In the genomic region with DNA sequence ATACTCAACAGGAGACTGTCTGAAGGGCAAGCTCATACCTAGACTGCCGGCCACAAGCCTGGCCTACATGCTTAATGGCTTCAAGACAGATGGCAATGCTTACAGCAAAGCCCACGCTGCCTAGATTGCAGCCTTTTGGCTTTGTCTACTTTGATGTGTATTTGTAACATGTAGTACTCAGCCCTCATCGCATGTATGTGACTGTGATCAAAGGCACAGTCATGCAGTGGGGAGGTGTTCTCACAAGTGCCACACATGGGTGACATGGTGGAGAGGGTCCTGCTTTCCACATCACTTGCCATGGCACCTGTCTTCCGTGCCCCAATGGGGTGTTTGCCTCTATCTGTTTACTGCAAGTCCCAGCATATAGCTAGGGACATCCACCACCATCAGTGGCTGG, we compare ENCODE assay signal across 15 mouse cellular contexts. TPM values are rescaled to one million over a fixed set of nuclear protein-coding genes. Genes with fewer than 3 reads are reported as not detected.
DNase-seq lines count a peak whose midpoint lies in the region; ATAC-seq and TF ChIP-seq lines count a peak whose summit lies in the region.
"Had no signal": no experiment of that assay in that cellular context is flagged by ENCODE, and none has a peak within 500 bp of the region (broad histone marks: within the 10 kb centered on the region; RNA-seq: fewer than 3 reads in every experiment).

No protein-coding gene starts in this region.

- no peak for ATAC-seq in kidney, embryonic 15.5 days (replicated peaks; ENCODE audit: low FRiP score)
- ATAC-seq in kidney, embryonic 14.5 days (ENCODE audit: low FRiP score, low TSS enrichment) = no peak
- no peak for ATAC-seq in lung, postnatal 0 days

- WGBS in heart, embryonic 10.5 days = 91% methylated on average over 4 of the region's 4 CpGs
- 84% methylated on average over 4 of the region's 4 CpGs for WGBS in kidney, embryonic 15.5 days
- WGBS in kidney, embryonic 14.5 days = 89% methylated on average over 4 of the region's 4 CpGs
- 84% methylated on average over 4 of the region's 4 CpGs for WGBS in lung, postnatal 0 days
- WGBS in small intestine, adult 2 months = 50% methylated on average over 4 of the region's 4 CpGs

- H3K4me3 ChIP-seq in heart, embryonic 10.5 days = no peak overlapping the region
- H3K4me3 ChIP-seq in kidney, embryonic 15.5 days (replicated peaks) = no peak overlapping the region
- H3K4me3 ChIP-seq in kidney, embryonic 14.5 days (ENCODE audit: low read length) = no peak overlapping the region
- H3K4me3 ChIP-seq in lung, postnatal 0 days (ENCODE audit: low read depth, low read length) = no peak overlapping the region
- no peak overlapping the region for H3K4me3 ChIP-seq in small intestine, adult 2 months (ENCODE audit: low read depth, low read length)
- H3K4me3 ChIP-seq: embryonic facial prominence, embryonic 12.5 days; layer of hippocampus, adult 2 months; midbrain, embryonic 12.5 days; myocyte had no signal

- H3K36me3 ChIP-seq in heart, embryonic 10.5 days = peaks cover 31% of the 10 kb centered on the region
- peaks cover 28% of the 10 kb centered on the region for H3K36me3 ChIP-seq in kidney, embryonic 15.5 days
- H3K36me3 ChIP-seq in kidney, embryonic 14.5 days (ENCODE audit: control insufficient read depth, insufficient read depth, low read length) = no peaks in the 10 kb centered on the region
- peaks cover 61% of the 10 kb centered on the region for H3K36me3 ChIP-seq in lung, postnatal 0 days (ENCODE audit: insufficient read depth, low read length)
- H3K36me3 ChIP-seq in small intestine, adult 2 months (ENCODE audit: control insufficient read depth, insufficient read depth, low read length) = peaks cover 57% of the 10 kb centered on the region

- H3K27me3 ChIP-seq in heart, embryonic 10.5 days (ENCODE audit: insufficient read depth, poor library complexity, severe bottlenecking) = no peaks in the 10 kb centered on the region
- no peaks in the 10 kb centered on the region for H3K27me3 ChIP-seq in kidney, embryonic 15.5 days
- H3K27me3 ChIP-seq in kidney, embryonic 14.5 days (ENCODE audit: control insufficient read depth, insufficient read depth, low read length) = no peaks in the 10 kb centered on the region
- no peaks in the 10 kb centered on the region for H3K27me3 ChIP-seq in lung, postnatal 0 days (replicated peaks; ENCODE audit: insufficient read depth, low read length)
- no peaks in the 10 kb centered on the region for H3K27me3 ChIP-seq in small intestine, adult 2 months (ENCODE audit: control insufficient read depth, insufficient read depth, low read length)
- H3K27me3 ChIP-seq: embryonic facial prominence, embryonic 12.5 days; midbrain, embryonic 12.5 days had no signal

- TF ChIP-seq EP300 in lung, postnatal 0 days (IDR thresholded peaks at IDR 0.05) = no peak

- H3K27ac ChIP-seq in heart, embryonic 10.5 days = peak overlapping the region; percentile 39
- H3K27ac ChIP-seq in kidney, embryonic 15.5 days = peak overlapping the region; percentile 59
- no peak overlapping the region for H3K27ac ChIP-seq in kidney, embryonic 14.5 days (ENCODE audit: low read depth, low read length)
- H3K27ac ChIP-seq in lung, postnatal 0 days (ENCODE audit: low read length) = peak overlapping the region; percentile 87
- H3K27ac ChIP-seq in small intestine, adult 2 months (ENCODE audit: insufficient read depth, low read depth, low read length) = peak overlapping the region; percentile 90
- H3K27ac ChIP-seq: embryonic facial prominence, embryonic 12.5 days; layer of hippocampus, adult 2 months; midbrain, embryonic 12.5 days had no signal

- no peak overlapping the region for H3K4me2 ChIP-seq in kidney, embryonic 15.5 days
- H3K4me2 ChIP-seq in kidney, embryonic 14.5 days (replicated peaks; ENCODE audit: low read depth, low read length) = no peak overlapping the region
- no peak overlapping the region for H3K4me2 ChIP-seq in lung, postnatal 0 days (replicated peaks; ENCODE audit: low read depth, low read length)
- H3K4me2 ChIP-seq: embryonic facial prominence, embryonic 12.5 days; midbrain, embryonic 12.5 days had no signal

- H3K9ac ChIP-seq in kidney, embryonic 15.5 days = no peak overlapping the region
- H3K9ac ChIP-seq in kidney, embryonic 14.5 days (ENCODE audit: low read depth, low read length) = no peak overlapping the region
- no peak overlapping the region for H3K9ac ChIP-seq in lung, postnatal 0 days (replicated peaks; ENCODE audit: low read depth)
- H3K9ac ChIP-seq: embryonic facial prominence, embryonic 12.5 days; midbrain, embryonic 12.5 days had no signal

- 0 out of 2 replicates have a peak, but pooled peaks cover 3% of the 10 kb centered on the region for H3K9me3 ChIP-seq in heart, embryonic 10.5 days
- H3K9me3 ChIP-seq in kidney, embryonic 15.5 days (replicated peaks) = peaks cover 4% of the 10 kb centered on the region; the same call in 1 of the 2 replicates
- peaks cover 5% of the 10 kb centered on the region; the same call in 1 of the 2 replicates for H3K9me3 ChIP-seq in kidney, embryonic 14.5 days (ENCODE audit: control insufficient read depth, low read length)
- no peaks in the 10 kb centered on the region for H3K9me3 ChIP-seq in lung, postnatal 0 days (ENCODE audit: low read length)

- intact Hi-C loops in heart, postnatal 36 days (cut with DNase I) = no loop called here

- no peak for DNase-seq in heart, embryonic 10.5 days (ENCODE audit: low spot score)
- DNase-seq in heart, postnatal 36 days = no peak
- no peak for DNase-seq in lung, postnatal 0 days (ENCODE audit: low spot score)
- DNase-seq in lung, postnatal 14 days = no peak
- DNase-seq in adrenal gland, adult 18-20 months (ENCODE audit: low spot score in 2 of 2) = no peak
- DNase-seq: cerebellum, postnatal 36 days; right cerebral cortex, adult 18-20 months; thymus, adult 2 months had no signal

- peaks cover 42% of the 10 kb centered on the region for H3K4me1 ChIP-seq in heart, embryonic 10.5 days
- peaks cover 39% of the 10 kb centered on the region for H3K4me1 ChIP-seq in kidney, embryonic 15.5 days
- peaks cover 5% of the 10 kb centered on the region; the same call in 1 of the 2 replicates for H3K4me1 ChIP-seq in kidney, embryonic 14.5 days (ENCODE audit: control insufficient read depth, insufficient read depth, low read length)
- H3K4me1 ChIP-seq in lung, postnatal 0 days (ENCODE audit: insufficient read depth, low read depth, low read length) = peaks cover 11% of the 10 kb centered on the region; the same call in 1 of the 2 replicates
- H3K4me1 ChIP-seq in small intestine, adult 2 months (ENCODE audit: control insufficient read depth, insufficient read depth, insufficient read length, low read length) = peaks cover 45% of the 10 kb centered on the region
- H3K4me1 ChIP-seq: embryonic facial prominence, embryonic 12.5 days; midbrain, embryonic 12.5 days had no signal

- no peak for TF ChIP-seq CTCF in lung, postnatal 0 days (IDR thresholded peaks at IDR 0.05)
- no peak for TF ChIP-seq CTCF in small intestine, adult 2 months (IDR thresholded peaks at IDR 0.05; ENCODE audit: extremely low read depth, insufficient read length, insufficient replicate concordance, low read depth, low read length)

- TF ChIP-seq POLR2A in small intestine, adult 2 months (IDR thresholded peaks at IDR 0.05; ENCODE audit: low read depth, low read length) = no peak

RNA-seq across cellular contexts. Expression of gene Per2, which starts 12.6 kb away (rescaled TPM):
- 3.2 and 4.9 TPM in 2 replicates for polyA plus RNA-seq in heart, embryonic 10.5 days (2016; fragmentation: Nextera tagmentation; extraction: Ambion mirVana)
- 10 to 100 TPM in 1 of 2 experiments, 1 to 10 TPM in 1; 7.9 to 13.5 TPM for total RNA-seq in heart, postnatal 36 days (2021)
- 2.9 and 3.6 TPM in 2 replicates for polyA plus RNA-seq in kidney, embryonic 15.5 days (2015; fragmentation: Nextera tagmentation; extraction: Ambion mirVana)
- 2.5 and 3.6 TPM in 2 replicates for polyA plus RNA-seq in kidney, embryonic 14.5 days (2014; fragmentation: Nextera tagmentation; extraction: Ambion mirVana)
- polyA plus RNA-seq in lung, postnatal 0 days (2015; fragmentation: Nextera tagmentation; extraction: Ambion mirVana) = 6.3 and 7.3 TPM in 2 replicates
- polyA plus RNA-seq in small intestine, adult 2 months (2012; rRNA removed) = 4.1 and 5.2 TPM in 2 replicates
- 10 to 100 TPM; 46.7 to 66.6 TPM for total RNA-seq in adrenal gland, adult 18-20 months (2021)

RNA-seq across cellular contexts. Expression of gene Hes6, which starts 32.7 kb away (rescaled TPM):
- polyA plus RNA-seq in heart, embryonic 10.5 days (2016; fragmentation: Nextera tagmentation; extraction: Ambion mirVana) = 70.6 and 74.2 TPM in 2 replicates
- total RNA-seq in heart, postnatal 36 days (2021) = 10 to 100 TPM; 18.0 to 20.1 TPM
- 67.4 and 70.0 TPM in 2 replicates for polyA plus RNA-seq in kidney, embryonic 15.5 days (2015; fragmentation: Nextera tagmentation; extraction: Ambion mirVana)
- 61.1 and 65.8 TPM in 2 replicates for polyA plus RNA-seq in kidney, embryonic 14.5 days (2014; fragmentation: Nextera tagmentation; extraction: Ambion mirVana)
- 63.7 and 75.1 TPM in 2 replicates for polyA plus RNA-seq in lung, postnatal 0 days (2015; fragmentation: Nextera tagmentation; extraction: Ambion mirVana)
- 78.8 and 113 TPM in 2 replicates for polyA plus RNA-seq in small intestine, adult 2 months (2012; rRNA removed)
- 100 to 1,000 TPM; 255 to 373 TPM for total RNA-seq in adrenal gland, adult 18-20 months (2021)

RNA-seq across cellular contexts. Expression of gene Ilkap, which starts 47.9 kb away (rescaled TPM):
- polyA plus RNA-seq in heart, embryonic 10.5 days (2016; fragmentation: Nextera tagmentation; extraction: Ambion mirVana) = 132 and 152 TPM in 2 replicates
- 10 to 100 TPM; 47.4 to 51.9 TPM for total RNA-seq in heart, postnatal 36 days (2021)
- 132 and 141 TPM in 2 replicates for polyA plus RNA-seq in kidney, embryonic 15.5 days (2015; fragmentation: Nextera tagmentation; extraction: Ambion mirVana)
- 130 and 136 TPM in 2 replicates for polyA plus RNA-seq in kidney, embryonic 14.5 days (2014; fragmentation: Nextera tagmentation; extraction: Ambion mirVana)
- polyA plus RNA-seq in lung, postnatal 0 days (2015; fragmentation: Nextera tagmentation; extraction: Ambion mirVana) = 90.5 and 94.0 TPM in 2 replicates
- 17.9 and 34.6 TPM in 2 replicates for polyA plus RNA-seq in small intestine, adult 2 months (2012; rRNA removed)
- 100 to 1,000 TPM in 1 of 2 experiments, 10 to 100 TPM in 1; 93.7 to 121 TPM for total RNA-seq in adrenal gland, adult 18-20 months (2021)

RNA-seq across cellular contexts. Expression of gene Traf3ip1, which starts 47.9 kb away (rescaled TPM):
- 6.1 and 7.3 TPM in 2 replicates for polyA plus RNA-seq in heart, embryonic 10.5 days (2016; fragmentation: Nextera tagmentation; extraction: Ambion mirVana)
- total RNA-seq in heart, postnatal 36 days (2021) = 1 to 10 TPM; 4.6 to 5.4 TPM
- 10.1 and 11.8 TPM in 2 replicates for polyA plus RNA-seq in kidney, embryonic 15.5 days (2015; fragmentation: Nextera tagmentation; extraction: Ambion mirVana)
- polyA plus RNA-seq in kidney, embryonic 14.5 days (2014; fragmentation: Nextera tagmentation; extraction: Ambion mirVana) = 7.6 and 7.7 TPM in 2 replicates
- 11.0 and 11.2 TPM in 2 replicates for polyA plus RNA-seq in lung, postnatal 0 days (2015; fragmentation: Nextera tagmentation; extraction: Ambion mirVana)
- 2.0 and 3.7 TPM in 2 replicates for polyA plus RNA-seq in small intestine, adult 2 months (2012; rRNA removed)
- total RNA-seq in adrenal gland, adult 18-20 months (2021) = 10 to 100 TPM; 10.8 to 12.7 TPM
